Mouse (Mus musculus) layer of hippocampus, postnatal 25 days (tissue): ENCODE measurements around the gene Pjvk. TPM values are rescaled to one million over a fixed set of nuclear protein-coding genes. Genes with fewer than 3 reads are reported as not detected.
"Not testable (repeated sequence)": the region's sequence is repeated elsewhere in the genome, so short reads cannot be mapped to it uniquely, and the experiment has no call there.

Experiments used
- DNase-seq, 2 experiments: peaks; one replicate each; pipeline ENCODE4 v3.0.0; 2022; ENCODE audit warnings: mixed read lengths in 2 of 2, low spot score in 1 of 2; ENCODE audit errors: extremely low spot score in 1 of 2
- total RNA-seq, 2 experiments: library from RNA; stranded (reverse); gene quantifications; 2 replicates each; pipeline ENCODE4 v1.2.3; 2021

Gene Pjvk
- not detected for total RNA-seq

GRCm38 (mm10) chr2:76647883-76648570 lies at the start of gene Pjvk, which contains the start of gene Prkra:
Gene Pjvk, plus strand, starts transcription at chr2:76648476.
Gene Prkra, minus strand, starts transcription at chr2:76648015.
- DNase-seq, result peak; percentile 92 to 99

DNA sequence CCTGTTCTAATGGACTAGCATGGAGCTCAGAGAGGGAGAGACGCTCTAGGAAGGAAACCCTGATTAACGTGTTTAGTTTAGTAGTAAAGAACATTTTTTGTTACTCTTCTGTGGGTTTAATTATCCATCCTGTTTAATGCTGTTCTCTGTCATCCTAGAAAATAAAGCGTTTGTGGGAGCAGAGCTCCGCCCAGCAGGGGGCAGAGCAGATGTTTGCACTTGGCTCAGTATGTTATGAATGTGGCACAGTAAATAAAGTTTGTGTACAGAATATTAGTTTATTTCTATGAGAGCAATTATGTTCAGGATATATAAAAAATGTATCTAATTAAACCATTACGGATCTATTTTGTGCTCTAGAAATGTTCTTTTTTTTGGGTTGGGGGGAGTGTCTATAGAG lies 49.1 kb upstream of the Pjvk start:
- DNase-seq, result peak in 1 of 2 experiments; percentile 22

GRCm38 (mm10) chr2:76602256-76602655 lies 46.0 kb upstream of the Pjvk start:
- no peak for DNase-seq

DNA sequence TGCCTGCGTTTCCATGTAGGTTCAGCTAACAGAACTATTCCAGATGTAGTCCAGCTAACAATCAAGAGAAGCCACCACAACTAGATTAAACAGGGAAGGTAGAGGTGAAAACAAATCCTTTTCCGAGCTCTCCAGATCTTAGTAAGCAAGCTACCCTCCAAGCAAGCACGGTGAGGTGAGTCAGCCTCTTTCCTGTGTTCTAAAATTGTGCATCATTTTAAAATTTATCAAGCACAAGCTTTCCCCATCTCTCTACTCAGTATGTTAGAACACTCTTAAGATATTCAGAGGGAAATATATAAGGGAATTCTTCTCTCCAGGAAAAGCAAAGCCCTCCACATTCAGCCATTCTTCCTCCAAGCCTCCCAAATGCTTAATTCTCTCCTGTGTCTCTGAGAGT lies 41.6 kb upstream of the Pjvk start:
- DNase-seq, result no peak

GRCm38 (mm10) chr2:76610326-76611104 lies 37.8 kb upstream of the Pjvk start:
- DNase-seq, result no peak

GRCm38 (mm10) chr2:76611996-76612395 lies 36.3 kb upstream of the Pjvk start:
- DNase-seq, result no peak

GRCm38 (mm10) chr2:76618078-76618477 lies 30.2 kb upstream of the Pjvk start:
- peak in 1 of 2 experiments; percentile 48 for DNase-seq

GRCm38 (mm10) chr2:76620188-76620587 lies 28.1 kb upstream of the Pjvk start:
- no peak for DNase-seq

DNA sequence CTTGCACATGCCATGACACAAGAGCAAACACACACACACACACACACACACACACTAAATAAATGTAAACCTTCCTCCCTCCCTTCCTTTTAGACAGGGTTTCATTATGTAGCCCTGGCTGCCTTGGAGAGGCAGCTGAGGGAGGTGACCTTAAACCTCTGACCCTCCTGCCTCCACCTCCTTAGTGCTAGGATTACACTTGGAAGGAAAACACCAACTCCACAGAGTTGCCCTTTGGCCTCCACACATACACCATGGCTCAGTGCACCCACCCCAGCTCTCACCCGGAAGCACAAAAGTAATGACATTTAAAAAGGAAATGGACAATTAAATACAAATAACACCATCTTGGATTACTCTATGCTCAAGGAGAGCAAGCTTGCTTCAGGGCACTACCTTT lies 26.6 kb upstream of the Pjvk start:
- no peak for DNase-seq

GRCm38 (mm10) chr2:76622316-76622715 lies 26.0 kb upstream of the Pjvk start:
- DNase-seq, result not testable (repeated sequence)

DNA sequence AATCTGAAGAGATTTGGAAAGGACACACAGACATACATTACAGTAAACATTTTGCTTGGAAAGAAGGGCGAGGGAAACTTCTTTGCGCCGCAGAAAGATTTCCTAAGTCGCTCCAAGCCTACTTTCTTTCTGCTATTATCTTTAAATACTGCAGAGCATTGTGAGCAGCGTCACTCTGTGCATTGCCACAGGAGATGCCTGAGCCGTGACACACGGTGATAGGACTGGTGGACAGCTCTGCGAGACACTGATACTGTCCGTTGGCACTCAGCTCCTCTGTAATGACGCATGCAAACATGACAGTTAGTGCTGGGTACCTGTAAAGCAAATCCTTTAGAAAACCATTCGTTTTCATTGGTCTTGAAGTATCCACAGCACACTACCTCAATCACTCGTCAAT lies 18.0 kb upstream of the Pjvk start:
- DNase-seq, result no peak

DNA sequence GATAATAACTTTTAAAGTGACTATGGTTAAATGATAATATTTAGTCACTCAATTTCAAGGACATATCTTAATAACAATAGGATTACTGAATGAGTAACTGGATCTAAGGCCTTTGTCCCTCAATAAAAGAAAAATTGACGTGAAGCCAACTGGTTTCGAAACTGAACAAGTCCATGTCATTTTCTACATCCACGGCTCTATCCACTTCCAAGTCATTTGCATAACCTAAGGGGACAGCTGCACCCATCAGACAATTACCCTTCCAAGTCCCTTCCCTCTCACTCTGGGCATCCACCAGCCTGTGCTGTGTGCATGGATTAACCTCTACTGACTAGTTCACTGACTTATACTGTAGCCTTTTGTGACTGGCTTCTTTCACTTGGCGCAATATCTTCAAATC lies 16.7 kb upstream of the Pjvk start:
- DNase-seq, result no peak

- DNase-seq, result no peak
Measured at GRCm38 (mm10) chr2:76639637-76640036, 8.6 kb upstream of the Pjvk start.

GRCm38 (mm10) chr2:76643801-76644200 lies 4.5 kb upstream of the Pjvk start:
- no peak for DNase-seq

GRCm38 (mm10) chr2:76647441-76647869 lies 821 bp upstream of the Pjvk start:
- peak; percentile 6 to 19 for DNase-seq

DNA sequence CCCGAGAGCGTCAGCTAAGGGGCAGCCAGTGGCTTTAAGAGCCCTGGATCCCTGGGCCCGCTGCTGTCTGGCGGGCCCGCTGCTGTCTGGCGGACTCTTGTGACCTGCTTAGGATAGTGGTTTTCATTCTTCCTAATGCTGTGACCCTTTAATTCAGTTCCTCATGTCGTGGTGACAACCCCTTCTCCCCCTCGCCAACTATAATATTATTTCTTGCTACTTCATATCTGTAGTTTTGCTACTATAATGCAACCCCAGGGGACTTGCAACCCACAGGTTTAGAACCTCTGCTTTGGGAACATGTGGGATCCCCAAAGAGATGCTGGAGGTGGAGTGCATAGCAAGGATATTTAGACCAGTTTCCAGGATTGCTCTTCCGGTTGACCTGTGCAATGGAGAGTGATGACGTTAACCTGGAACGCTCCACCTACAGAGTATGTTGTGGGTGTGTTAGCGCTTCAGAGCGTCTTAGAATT lies 428 bp downstream of the Pjvk start:
- no peak for DNase-seq

DNA sequence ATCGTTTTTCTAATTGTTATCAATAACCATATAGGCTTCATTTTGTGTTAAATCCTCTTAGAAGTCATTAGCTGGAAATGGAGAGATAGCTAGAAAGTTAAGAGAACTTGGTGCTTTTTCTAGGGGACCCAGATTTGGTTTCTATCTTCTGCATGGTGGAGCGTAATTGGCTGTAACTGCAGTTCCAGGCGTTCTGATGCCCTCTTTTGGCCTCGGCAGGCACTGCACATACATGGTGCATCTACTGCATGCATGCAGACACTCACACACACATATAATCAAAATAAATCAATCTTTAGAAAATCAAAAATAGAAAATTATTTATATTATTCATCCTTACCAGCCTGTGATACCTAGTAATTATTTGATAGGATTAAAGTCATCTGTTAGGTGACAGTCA lies 4.8 kb downstream of the Pjvk start:
- DNase-seq, result no peak

- DNase-seq, result no peak
Measured at GRCm38 (mm10) chr2:76654646-76655045, 6.4 kb downstream of the Pjvk start.

DNA sequence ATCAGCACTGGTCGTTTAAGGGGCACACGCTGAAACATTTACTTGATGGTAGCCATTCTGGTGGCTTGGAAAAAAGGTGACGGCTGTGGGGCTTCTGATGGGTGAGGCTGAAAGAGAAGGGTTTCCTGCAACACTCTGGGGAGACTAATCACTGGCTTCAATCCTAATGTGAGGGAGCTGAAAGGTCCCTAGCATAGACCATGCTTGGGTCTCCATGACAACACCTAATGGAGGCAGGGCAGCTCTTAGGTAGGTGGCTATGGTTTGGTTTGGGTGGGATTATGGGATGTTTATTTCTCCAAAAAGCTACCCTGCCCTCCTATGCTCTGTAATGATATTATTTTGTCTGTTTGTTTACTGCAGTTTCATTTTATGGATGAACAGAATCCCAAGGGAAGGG lies 7.2 kb downstream of the Pjvk start:
- DNase-seq, result no peak

GRCm38 (mm10) chr2:76655982-76656381 lies 7.7 kb downstream of the Pjvk start:
- no peak for DNase-seq

DNA sequence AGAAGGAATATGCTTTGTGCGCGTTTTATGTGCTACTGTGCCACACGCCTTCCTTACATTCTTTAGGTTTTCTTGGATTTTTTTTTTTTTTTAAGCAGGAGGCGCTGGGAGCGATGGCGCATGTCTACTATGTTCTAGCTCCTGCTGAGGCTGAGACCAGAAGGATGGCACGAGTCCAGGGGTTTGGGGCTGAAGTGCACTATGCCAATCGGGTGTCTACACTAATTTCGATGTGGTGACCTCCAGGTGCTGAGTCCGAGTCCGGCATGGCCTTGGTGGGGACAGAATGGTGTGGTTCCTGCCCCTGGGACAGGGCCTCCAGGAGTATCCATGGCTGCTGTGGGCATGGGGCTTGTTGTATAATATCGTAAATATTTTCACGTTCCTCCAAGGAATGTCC lies 10.3 kb downstream of the Pjvk start:
- no peak for DNase-seq

- DNase-seq, result no peak
Measured at GRCm38 (mm10) chr2:76659419-76659818, 11.1 kb downstream of the Pjvk start.
